Mouse (Mus musculus): ENCODE results near the gene 2700081O15Rik. TPM values are rescaled to one million over a fixed set of nuclear protein-coding genes. Genes with fewer than 3 reads are reported as not detected.

Gene 2700081O15Rik
- polyA plus RNA-seq (2017; shearing (Covaris generic)) = not detected

GRCm38 (mm10) chr19:7416834-7417735 lies at the start of gene 2700081O15Rik:
Gene 2700081O15Rik, plus strand, starts transcription at chr19:7417625.

GRCm38 (mm10) chr19:7382903-7383865 lies 34.2 kb upstream of the 2700081O15Rik start, which contains the start of gene Spindoc:
Gene Spindoc, minus strand, starts transcription at chr19:7382994.

Other genes starting within 250 kb of the 2700081O15Rik start
- gene Otub1, start 211.3 kb upstream of the 2700081O15Rik start, polyA plus RNA-seq (2017; shearing (Covaris generic)) = 58.0 TPM
- 505 TPM for gene Cox8a, start 200.0 kb upstream of the 2700081O15Rik start, polyA plus RNA-seq (2017; shearing (Covaris generic))
- 32.9 TPM for gene Naa40, start 176.4 kb upstream of the 2700081O15Rik start, polyA plus RNA-seq (2017; shearing (Covaris generic))
- gene Rcor2, start 150.3 kb upstream of the 2700081O15Rik start, polyA plus RNA-seq (2017; shearing (Covaris generic)) = 2.9 TPM
- 160 TPM for gene Mark2, start 75.8 kb upstream of the 2700081O15Rik start, polyA plus RNA-seq (2017; shearing (Covaris generic))
- gene Spindoc, start 34.6 kb upstream of the 2700081O15Rik start, polyA plus RNA-seq (2017; shearing (Covaris generic)) = 21.0 TPM
- 60.5 TPM for gene Rtn3, start 65.7 kb downstream of the 2700081O15Rik start, polyA plus RNA-seq (2017; shearing (Covaris generic))
- 15.7 TPM for gene Atl3, start 76.4 kb downstream of the 2700081O15Rik start, polyA plus RNA-seq (2017; shearing (Covaris generic))
- gene Pla2g16, start 139.8 kb downstream of the 2700081O15Rik start, polyA plus RNA-seq (2017; shearing (Covaris generic)) = 48.2 TPM
- not detected for gene Lgals12, start 189.6 kb downstream of the 2700081O15Rik start, polyA plus RNA-seq (2017; shearing (Covaris generic))
- gene Hrasls5, start 194.9 kb downstream of the 2700081O15Rik start, polyA plus RNA-seq (2017; shearing (Covaris generic)) = not detected

Data from effector memory CD4-positive, alpha-beta T cell, adult 7 months (primary cell).